Mouse (Mus musculus) gastrocnemius, adult 2 months (tissue): ENCODE results near the gene Sfta2. TPM values are rescaled to one million over a fixed set of nuclear protein-coding genes. Genes with fewer than 3 reads are reported as not detected.

Source experiments
- DNase-seq: peaks from one replicate; pipeline ENCODE4 v3.0.0; 2022
- H3K27ac ChIP-seq: fragments of 200-600 bp; 2 replicates; pipeline ENCODE4 v1.8.1; 2022; ENCODE audit warnings: mild to moderate bottlenecking
- H3K4me3 ChIP-seq: fragments of 200-600 bp; 2 replicates; pipeline ENCODE4 v1.8.1; 2022; ENCODE audit warnings: mild to moderate bottlenecking, moderate library complexity
- CTCF ChIP-seq: fragments of 200-600 bp; IDR thresholded peaks from 2 replicates; pipeline ENCODE4 v1.8.1; 2022; ENCODE audit warnings: antibody characterized with exemption, mild to moderate bottlenecking, moderate library complexity
- intact Hi-C: fragments of 180-260 bp; cut with DNase I; formaldehyde crosslinking; loops from one replicate; pipeline ENCODE4 v1.15.1; 2025
- long read RNA-seq, 2 experiments: library from polyadenylated mRNA; stranded (forward); transcript quantifications; one replicate each; pipeline ENCODE4 v2.0.0; 2021
- total RNA-seq, 2 experiments: library from RNA; stranded (reverse); gene quantifications; 2 replicates each; pipeline ENCODE4 v1.2.3; 2021

The Sfta2 gene
- not detected for total RNA-seq
- long read RNA-seq, experiment 1, result 0 reads
- long read RNA-seq, experiment 2, result 0 reads

- H3K27ac ChIP-seq, result no peak within 1 kb of the TSS
- no peak for DNase-seq
- TF ChIP-seq CTCF, result no peak
- H3K4me3 ChIP-seq, result no peak within 1 kb of the TSS
- intact Hi-C loops, result no loop called here
These were observed at the start of gene Sfta2 for GRCm38 (mm10) chr17:35601249-35601648. Sfta2 (plus strand) TSS chr17:35601549.

GRCm38 (mm10) chr17:35551881-35552414 lies 49.4 kb upstream of the Sfta2 start, which contains the start of gene Cdsn:
Cdsn (plus strand) TSS chr17:35552128.
- intact Hi-C loops, result no loop called here
- DNase-seq, result no peak
- no peak for TF ChIP-seq CTCF
- peak within 1 kb of the TSS; percentile 28 for H3K27ac ChIP-seq
- H3K4me3 ChIP-seq, result no peak within 1 kb of the TSS

- TF ChIP-seq CTCF, result no peak
- no peak overlapping the region for H3K27ac ChIP-seq
- DNase-seq, result no peak
- H3K4me3 ChIP-seq, result no peak overlapping the region
- intact Hi-C loops, result no loop called here
These were observed 47.0 kb upstream of the Sfta2 start for GRCm38 (mm10) chr17:35554321-35554720.

GRCm38 (mm10) chr17:35554761-35555397 lies 46.5 kb upstream of the Sfta2 start:
- no peak for DNase-seq
- no peak overlapping the region for H3K27ac ChIP-seq
- no peak for TF ChIP-seq CTCF
- intact Hi-C loops, result no loop called here
- no peak overlapping the region for H3K4me3 ChIP-seq

GRCm38 (mm10) chr17:35556186-35556765 lies 45.1 kb upstream of the Sfta2 start:
- Histone ChIP-seq H3K4me3 (no peak overlapping the region), H3K27ac (no peak overlapping the region)
- no peak for TF ChIP-seq CTCF
- DNase-seq, result no peak
- intact Hi-C loops, result no loop called here

- H3K4me3 ChIP-seq, result no peak overlapping the region
- no peak overlapping the region for H3K27ac ChIP-seq
- intact Hi-C loops, result no loop called here
- TF ChIP-seq CTCF, result peak; percentile 63
- DNase-seq, result no peak
These were observed 44.5 kb upstream of the Sfta2 start for GRCm38 (mm10) chr17:35556812-35557211.

- no peak for TF ChIP-seq CTCF
- Histone ChIP-seq H3K27ac (no peak overlapping the region), H3K4me3 (no peak overlapping the region)
- intact Hi-C loops, result no loop called here
- no peak for DNase-seq
These were observed 44.0 kb upstream of the Sfta2 start for GRCm38 (mm10) chr17:35557351-35557750.

GRCm38 (mm10) chr17:35558216-35558615 lies 43.1 kb upstream of the Sfta2 start:
- Histone ChIP-seq H3K4me3 (no peak overlapping the region), H3K27ac (no peak overlapping the region)
- intact Hi-C loops, result no loop called here
- DNase-seq, result no peak
- TF ChIP-seq CTCF, result no peak

GRCm38 (mm10) chr17:35567150-35567549 lies 34.2 kb upstream of the Sfta2 start, which contains the start of gene 2300002M23Rik:
2300002M23Rik (plus strand) TSS chr17:35567450.
- no peak for DNase-seq
- TF ChIP-seq CTCF, result no peak
- Histone ChIP-seq H3K27ac (no peak within 1 kb of the TSS), H3K4me3 (no peak within 1 kb of the TSS)
- intact Hi-C loops, result no loop called here

- no peak overlapping the region for H3K27ac ChIP-seq
- no peak for DNase-seq
- intact Hi-C loops, result no loop called here
These were observed 33.6 kb upstream of the Sfta2 start for GRCm38 (mm10) chr17:35567767-35568166.

GRCm38 (mm10) chr17:35569091-35569944 lies 32.0 kb upstream of the Sfta2 start:
- H3K4me3 ChIP-seq, result no peak overlapping the region
- no peak for TF ChIP-seq CTCF
- DNase-seq, result no peak
- no peak overlapping the region for H3K27ac ChIP-seq
- intact Hi-C loops, result no loop called here

More at GRCm38 (mm10) chr17:35567767-35568166, 33.6 kb upstream of the Sfta2 start:
- no peak overlapping the region for H3K4me3 ChIP-seq
- no peak for TF ChIP-seq CTCF

GRCm38 (mm10) chr17:35570836-35571235 lies 30.5 kb upstream of the Sfta2 start:
- Histone ChIP-seq H3K27ac (no peak overlapping the region), H3K4me3 (no peak overlapping the region)
- no peak for TF ChIP-seq CTCF
- intact Hi-C loops, result no loop called here
- no peak for DNase-seq

- no peak for TF ChIP-seq CTCF
- H3K4me3 ChIP-seq, result no peak overlapping the region
- H3K27ac ChIP-seq, result no peak overlapping the region
- intact Hi-C loops, result no loop called here
- no peak for DNase-seq
These were observed 29.9 kb upstream of the Sfta2 start for GRCm38 (mm10) chr17:35571477-35571876.
